Mouse (Mus musculus) forebrain, embryonic 11.5 days (tissue): Measurements from ENCODE around the gene Nhs. TPM values are rescaled to one million over a fixed set of nuclear protein-coding genes. Genes with fewer than 3 reads are reported as not detected.

Experiments used
- ATAC-seq: fragments of 200-750 bp; cut with Nextera tagmentation; replicated peaks from 2 replicates; pipeline ENCODE4 v1.8.0; 2017; ENCODE audit warnings: moderate TSS enrichment; ENCODE audit not compliant: low FRiP score
- DNase-seq: peaks from one replicate; pipeline ENCODE4 v3.0.0-alpha.2; 2017; ENCODE audit warnings: low spot score
- H3K27ac ChIP-seq: fragments of 300-500 bp; sonication (generic); 2 replicates; pipeline ENCODE4 v1.5.1; 2014; ENCODE audit warnings: low read depth, low read length
- H3K27me3 ChIP-seq: fragments of 300-500 bp; sonication (generic); 2 replicates; pipeline ENCODE4 v1.6.1; 2014; ENCODE audit warnings: mild to moderate bottlenecking, low read length, mixed read lengths; ENCODE audit not compliant: control insufficient read depth, insufficient read depth
- H3K36me3 ChIP-seq: fragments of 300-500 bp; sonication (generic); 2 replicates; pipeline ENCODE4 v1.6.1; 2014; ENCODE audit warnings: mild to moderate bottlenecking, low read length, moderate library complexity, mixed read lengths; ENCODE audit not compliant: control insufficient read depth, insufficient read depth
- H3K4me1 ChIP-seq: fragments of 300-500 bp; sonication (generic); replicated peaks from 2 replicates; pipeline ENCODE4 v1.6.1; 2014; ENCODE audit warnings: low read length, mixed read lengths; ENCODE audit not compliant: control insufficient read depth, insufficient read depth
- H3K4me2 ChIP-seq: fragments of 300-500 bp; sonication (generic); 2 replicates; pipeline ENCODE4 v1.6.1; 2014; ENCODE audit warnings: low read depth, mild to moderate bottlenecking, low read length, moderate library complexity, mixed read lengths; ENCODE audit not compliant: severe bottlenecking
- H3K4me3 ChIP-seq: fragments of 300-500 bp; sonication (generic); 2 replicates; pipeline ENCODE4 v1.5.1; 2014; ENCODE audit warnings: low read depth, low read length
- H3K9ac ChIP-seq: fragments of 300-500 bp; sonication (generic); 2 replicates; pipeline ENCODE4 v1.6.1; 2014; ENCODE audit warnings: low read length
- H3K9me3 ChIP-seq: fragments of 300-500 bp; sonication (generic); 2 replicates; pipeline ENCODE4 v1.6.1; 2016; ENCODE audit warnings: low read length, mixed read lengths; ENCODE audit not compliant: control insufficient read depth
- WGBS: fragments of 180-500 bp; shearing (Covaris S2); extraction: QIAGEN DNeasy Blood & Tissue Kit; methylation state at CpG from one replicate; pipeline ENCODE4 v1.1.7; 2014; 5-methylcytosine and 5-hydroxymethylcytosine counted together
- polyA plus RNA-seq: library from polyadenylated mRNA; unstranded; fragments of >200 nt; fragmentation: Nextera tagmentation; extraction: Ambion mirVana; gene quantifications from 2 replicates; pipeline ENCODE4 v1.2.1, GENCODE M21; 2014

The Nhs gene
- polyA plus RNA-seq, 1 experiment from 2014 or later: 4.6 TPM

DNA sequence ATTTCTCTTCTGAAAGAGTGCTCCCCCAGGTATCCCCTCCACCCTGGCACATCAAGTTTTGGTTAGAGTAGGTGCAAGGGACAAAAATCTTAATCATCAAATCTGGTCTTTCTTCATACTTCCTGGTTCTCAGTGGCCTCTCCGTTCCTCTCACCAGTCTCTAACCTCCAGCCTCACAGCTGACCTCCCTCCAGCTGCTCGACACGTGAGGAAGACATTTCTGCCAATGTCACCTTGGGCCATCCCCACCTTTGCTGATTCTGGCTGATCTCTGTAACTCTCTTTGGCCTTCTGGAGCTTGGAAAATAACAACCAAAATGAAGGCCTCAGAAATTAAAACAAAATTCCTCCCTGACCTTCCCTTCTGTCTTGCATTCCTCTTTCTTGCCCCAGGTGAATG lies 160.7 kb downstream of the Nhs start:
- Histone ChIP-seq H3K4me1 (0 out of 2 replicates have a peak, but pooled peaks cover 3% of the 10 kb centered on the region), H3K36me3 (no peaks in the 10 kb centered on the region), H3K27ac (no peak overlapping the region; the same call in 1 of the 2 replicates), H3K27me3 (peaks cover 4% of the 10 kb centered on the region; the same call in 1 of the 2 replicates), H3K9ac (no peak overlapping the region), H3K4me3 (no peak overlapping the region), H3K9me3 (no peaks in the 10 kb centered on the region), H3K4me2 (no peak overlapping the region)
- WGBS: 77% methylated on average over 3 of the region's 3 CpGs
- no peak for ATAC-seq
- DNase-seq: no peak

- Histone ChIP-seq H3K9me3 (no peaks in the 10 kb centered on the region), H3K4me1 (0 out of 2 replicates have a peak, but pooled peaks cover 3% of the 10 kb centered on the region), H3K4me3 (no peak overlapping the region), H3K36me3 (no peaks in the 10 kb centered on the region), H3K27ac (peak overlapping the region; percentile 68), H3K4me2 (no peak overlapping the region), H3K27me3 (peaks cover 8% of the 10 kb centered on the region; the same call in 1 of the 2 replicates), H3K9ac (no peak overlapping the region)
- ATAC-seq (peak; percentile 89), DNase-seq (peak; percentile 71)
- whole genome bisulfite sequencing: 33% methylated on average over 2 of the region's 2 CpGs
Measured at GRCm38 (mm10) chrX:161997170-161997795, 162.2 kb downstream of the Nhs start.

DNA sequence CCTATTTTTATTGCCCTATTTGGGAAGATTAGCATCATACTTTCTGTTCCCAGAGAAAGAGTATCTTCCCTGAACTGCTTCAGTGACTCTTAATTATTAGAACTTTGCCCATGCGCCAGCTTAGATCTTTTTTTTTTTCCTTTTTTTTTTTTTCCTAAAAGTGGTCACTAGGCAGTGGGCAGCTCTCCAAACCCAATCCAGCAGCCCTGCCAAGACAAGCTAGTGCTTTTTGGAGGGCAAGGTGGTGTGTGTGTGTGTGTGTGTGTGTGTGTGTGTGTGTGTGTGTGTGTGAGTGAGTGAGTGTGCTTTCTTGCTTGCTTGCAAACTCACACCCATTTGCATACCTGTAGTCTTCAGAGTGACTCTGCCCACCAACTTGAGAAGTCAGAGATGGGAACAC lies 169.4 kb downstream of the Nhs start:
- no peak overlapping the region for H3K4me3 ChIP-seq
- H3K4me1 ChIP-seq: no peaks in the 10 kb centered on the region
- H3K9me3 ChIP-seq: no peaks in the 10 kb centered on the region
- no peak overlapping the region for H3K27ac ChIP-seq
- no peak overlapping the region for H3K9ac ChIP-seq
- H3K36me3 ChIP-seq: no peaks in the 10 kb centered on the region
- WGBS: 100% methylated on average over 1 of the region's 1 CpGs
- ATAC-seq: no peak
- peaks cover 22% of the 10 kb centered on the region; the same call in 1 of the 2 replicates for H3K27me3 ChIP-seq
- H3K4me2 ChIP-seq: no peak overlapping the region
- no peak for DNase-seq

GRCm38 (mm10) chrX:161984961-161985360 lies 174.6 kb downstream of the Nhs start:
- no peaks in the 10 kb centered on the region for H3K36me3 ChIP-seq
- H3K9me3 ChIP-seq: no peaks in the 10 kb centered on the region
- 80% methylated on average over 6 of the region's 6 CpGs for WGBS
- H3K9ac ChIP-seq: no peak overlapping the region
- peaks cover 17% of the 10 kb centered on the region; the same call in 1 of the 2 replicates for H3K27me3 ChIP-seq
- no peak overlapping the region for H3K4me3 ChIP-seq
- H3K4me1 ChIP-seq: no peaks in the 10 kb centered on the region
- ATAC-seq (no peak), DNase-seq (no peak)
- H3K4me2 ChIP-seq: no peak overlapping the region
- H3K27ac ChIP-seq: no peak overlapping the region

DNA sequence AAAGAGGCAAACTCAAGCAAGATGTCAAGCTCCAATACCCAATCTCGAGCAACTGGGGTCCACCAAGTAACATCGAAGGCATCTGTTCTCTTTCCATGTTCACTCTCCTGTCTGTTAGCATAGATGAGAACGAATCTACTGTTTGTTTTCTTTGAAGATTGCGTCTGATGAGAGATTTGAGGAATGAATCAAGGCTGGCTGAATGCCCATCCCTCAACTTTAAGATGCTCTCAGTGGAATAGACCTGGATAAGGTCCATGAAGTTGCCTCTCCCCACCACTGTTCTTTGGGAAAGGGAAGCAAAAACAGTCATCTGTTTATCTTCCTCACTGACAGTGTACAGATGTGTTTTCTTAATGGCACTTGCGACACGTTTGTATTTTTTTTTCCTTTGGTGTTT lies 178.1 kb downstream of the Nhs start:
- no peak overlapping the region for H3K4me2 ChIP-seq
- ATAC-seq (no peak), DNase-seq (no peak)
- H3K36me3 ChIP-seq: no peaks in the 10 kb centered on the region
- no peaks in the 10 kb centered on the region for H3K9me3 ChIP-seq
- peaks cover 18% of the 10 kb centered on the region; the same call in 1 of the 2 replicates for H3K27me3 ChIP-seq
- H3K9ac ChIP-seq: no peak overlapping the region
- H3K4me1 ChIP-seq: no peaks in the 10 kb centered on the region
- 82% methylated on average over 6 of the region's 6 CpGs for WGBS
- H3K4me3 ChIP-seq: no peak overlapping the region
- H3K27ac ChIP-seq: no peak overlapping the region

GRCm38 (mm10) chrX:161979946-161980345 lies 179.6 kb downstream of the Nhs start:
- H3K9me3 ChIP-seq: no peaks in the 10 kb centered on the region
- H3K27ac ChIP-seq: no peak overlapping the region
- H3K36me3 ChIP-seq: no peaks in the 10 kb centered on the region
- H3K9ac ChIP-seq: no peak overlapping the region
- DNase-seq (no peak), ATAC-seq (no peak)
- no peaks in the 10 kb centered on the region for H3K4me1 ChIP-seq
- H3K27me3 ChIP-seq: peaks cover 22% of the 10 kb centered on the region; the same call in 1 of the 2 replicates
- H3K4me2 ChIP-seq: no peak overlapping the region
- H3K4me3 ChIP-seq: no peak overlapping the region

- Histone ChIP-seq H3K4me2 (no peak overlapping the region), H3K27ac (no peak overlapping the region), H3K36me3 (no peaks in the 10 kb centered on the region), H3K9ac (no peak overlapping the region), H3K9me3 (no peaks in the 10 kb centered on the region), H3K4me1 (no peaks in the 10 kb centered on the region), H3K27me3 (peaks cover 27% of the 10 kb centered on the region; the same call in 1 of the 2 replicates), H3K4me3 (no peak overlapping the region)
- WGBS: 80% methylated on average over 4 of the region's 4 CpGs
- DNase-seq (no peak), ATAC-seq (no peak)
Measured at GRCm38 (mm10) chrX:161977236-161977841, 182.2 kb downstream of the Nhs start.

DNA sequence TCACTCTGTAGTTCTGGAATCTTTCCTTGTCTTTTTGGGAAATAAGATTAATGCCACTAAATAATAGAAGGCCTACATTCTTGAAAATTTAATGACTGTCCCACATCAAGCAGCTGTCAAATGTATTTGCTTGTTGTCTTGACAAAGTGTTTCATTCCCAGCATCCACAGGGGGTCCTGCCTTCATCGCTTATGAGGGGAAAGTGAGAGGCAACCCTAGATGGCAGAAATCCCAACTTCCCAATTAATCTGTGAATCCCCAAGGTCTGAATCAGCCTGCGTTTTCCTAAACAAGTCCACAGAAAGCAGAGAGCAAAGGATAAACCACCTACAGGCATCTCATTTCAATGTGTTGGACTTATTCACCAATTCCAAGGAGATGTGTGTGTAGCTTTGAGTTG lies 183.2 kb downstream of the Nhs start:
- Histone ChIP-seq H3K27ac (no peak overlapping the region), H3K4me1 (no peaks in the 10 kb centered on the region), H3K27me3 (peaks cover 29% of the 10 kb centered on the region; the same call in 1 of the 2 replicates), H3K36me3 (no peaks in the 10 kb centered on the region), H3K4me3 (no peak overlapping the region), H3K4me2 (no peak overlapping the region), H3K9me3 (no peaks in the 10 kb centered on the region), H3K9ac (no peak overlapping the region)
- no peak for ATAC-seq
- 69% methylated on average over 2 of the region's 2 CpGs for WGBS
- no peak for DNase-seq

- Histone ChIP-seq H3K9ac (no peak overlapping the region), H3K4me1 (no peaks in the 10 kb centered on the region), H3K4me2 (no peak overlapping the region), H3K9me3 (no peaks in the 10 kb centered on the region), H3K27me3 (peaks cover 20% of the 10 kb centered on the region; the same call in 1 of the 2 replicates), H3K27ac (no peak overlapping the region), H3K36me3 (no peaks in the 10 kb centered on the region), H3K4me3 (no peak overlapping the region)
- DNase-seq (no peak), ATAC-seq (no peak)
- WGBS: 45% methylated on average over 3 of the region's 3 CpGs
Measured at GRCm38 (mm10) chrX:161973572-161973971, 186.0 kb downstream of the Nhs start.
